Mouse (Mus musculus): ENCODE data around the gene Map3k4. TPM values are rescaled to one million over a fixed set of nuclear protein-coding genes. Genes with fewer than 3 reads are reported as not detected.

The Map3k4 gene
- total and polyA plus RNA-seq, 3 experiments = 12.7 to 22.6 (median 20.9) TPM

DNA sequence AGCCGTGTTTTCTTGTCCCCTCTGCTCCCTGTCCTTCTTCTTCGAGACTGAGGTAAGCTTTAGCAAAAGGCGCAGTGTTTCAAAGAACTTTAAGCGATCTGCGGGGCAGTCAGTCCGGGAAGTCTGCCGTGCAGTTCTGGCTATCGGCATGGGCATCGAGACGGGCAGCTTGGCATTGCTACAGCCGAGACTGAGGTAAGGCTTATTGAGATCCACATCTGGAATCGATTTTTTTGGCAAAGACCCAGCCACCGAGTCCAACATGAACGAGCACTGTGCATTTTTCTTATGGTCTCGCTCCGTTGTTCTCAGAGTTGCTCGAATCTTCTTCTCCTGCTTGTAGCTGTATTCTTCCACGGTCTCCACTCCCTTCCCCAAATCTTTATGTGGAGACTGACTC, 46.8 kb downstream of the Map3k4 start:
- H3K4me3 ChIP-seq (replicated peaks in 1 of 3; ENCODE audit: low read depth in 2 of 3, low read length in 2 of 3, poor library complexity in 1 of 3) = no peak overlapping the region
- dilution Hi-C loops (cut with MboI; ENCODE audit: extremely low pct_ligation_motif_present, extremely low pct_unique_long_range_greater_than_20kb, low sequenced_read_pairs) = no loop called here
- no peak overlapping the region for H3K27ac ChIP-seq (ENCODE audit: insufficient read depth, low read depth)
- H3K4me1 ChIP-seq (ENCODE audit: control insufficient read depth in 1 of 2, insufficient read depth in 2 of 2) = peaks cover 16 to 29% of the 10 kb centered on the region in 2 experiments
- H3K4me2 ChIP-seq (ENCODE audit: insufficient read depth, low read depth, poor library complexity, severe bottlenecking) = no peak overlapping the region
- no peaks in the 10 kb centered on the region for H3K9me3 ChIP-seq (replicated peaks; ENCODE audit: low read length)
- no peak for DNase-seq (ENCODE audit: extremely low read depth)
- no peaks in the 10 kb centered on the region for H3K27me3 ChIP-seq (replicated peaks)
- no peaks in the 10 kb centered on the region for H3K79me2 ChIP-seq (replicated peaks; ENCODE audit: control insufficient read depth, extremely low read depth, insufficient read depth, poor library complexity, severe bottlenecking)
- H3K9ac ChIP-seq (ENCODE audit: insufficient read depth, low read depth) = no peak overlapping the region
- in situ Hi-C loops (cut with MboI; ENCODE audit: low pct_ligation_motif_present, low pct_unique_long_range_greater_than_20kb, low sequenced_read_pairs) = no loop called here
- TF ChIP-seq ELF1 (IDR thresholded peaks at IDR 0.05; ENCODE audit: low read depth, low read length) = no peak
- TF ChIP-seq MXI1 (IDR thresholded peaks at IDR 0.05; ENCODE audit: low read depth, low read length) = no peak
- TF ChIP-seq JUND (conservative IDR thresholded peaks at IDR 0.05; ENCODE audit: low read depth, low read length) = no peak
- no peak for TF ChIP-seq USF1 (IDR thresholded peaks at IDR 0.05; ENCODE audit: low read depth, low read length)
- no peak for TF ChIP-seq RCOR1 (conservative IDR thresholded peaks at IDR 0.05; ENCODE audit: low read depth, low read length)
- TF ChIP-seq CTCF (conservative IDR thresholded peaks at IDR 0.05 in 1 of 2, IDR thresholded peaks at IDR 0.05 in 1 of 2; ENCODE audit: low read depth in 2 of 2, low read length in 2 of 2) = no peak
- no peak for TF ChIP-seq POLR2AphosphoS2 (IDR thresholded peaks at IDR 0.05; ENCODE audit: low read depth, low read length)
- no peak for TF ChIP-seq UBTF (IDR thresholded peaks at IDR 0.05; ENCODE audit: low read depth, low read length)
- no peak for TF ChIP-seq CHD2 (IDR thresholded peaks at IDR 0.05; ENCODE audit: low read length)
- TF ChIP-seq PAX5 (IDR thresholded peaks at IDR 0.05; ENCODE audit: low read length) = no peak
- TF ChIP-seq ZC3H11A (IDR thresholded peaks at IDR 0.05; ENCODE audit: low read depth, low read length) = no peak
- no peak for TF ChIP-seq ZKSCAN1 (IDR thresholded peaks at IDR 0.05; ENCODE audit: borderline replicate concordance, low read depth, low read length)
- no peak for TF ChIP-seq MAX (IDR thresholded peaks at IDR 0.05; ENCODE audit: low read length)
- TF ChIP-seq MEF2A (IDR thresholded peaks at IDR 0.05; ENCODE audit: borderline replicate concordance, low read depth, low read length) = no peak
- no peak for TF ChIP-seq MYC (IDR thresholded peaks at IDR 0.05; ENCODE audit: low read depth, low read length)
- no peak for TF ChIP-seq NELFE (IDR thresholded peaks at IDR 0.05; ENCODE audit: low read depth, low read length)
- no peak for TF ChIP-seq TBP (conservative IDR thresholded peaks at IDR 0.05; ENCODE audit: low read depth, low read length)
- H3K36me3 ChIP-seq (replicated peaks in 1 of 2; ENCODE audit: control insufficient read depth in 1 of 2, insufficient read depth in 1 of 2, low read length in 1 of 2) = peaks cover 26 to 79% of the 10 kb centered on the region in 2 experiments

DNA sequence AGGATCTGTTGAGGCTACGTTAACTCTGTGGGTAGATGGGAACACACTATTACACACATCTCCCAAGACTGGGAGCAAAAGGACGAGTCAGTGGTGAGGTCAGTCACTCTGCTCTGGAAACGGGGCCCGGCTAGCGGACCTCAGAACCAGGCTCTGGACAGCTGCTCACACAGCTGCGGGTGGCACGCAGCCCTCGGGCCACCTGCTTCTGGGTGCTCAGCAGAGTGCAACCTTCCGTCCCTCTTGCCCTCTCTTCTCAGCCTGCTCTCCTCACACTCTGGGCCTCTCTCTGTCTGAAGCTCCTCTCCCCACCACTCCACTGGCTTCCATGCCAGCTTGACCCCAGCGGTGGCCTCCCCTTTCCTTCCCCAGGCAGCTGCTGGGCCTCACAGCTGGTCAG, 50.1 kb downstream of the Map3k4 start:
- Histone ChIP-seq H3K27me3 (replicated peaks) (no peaks in the 10 kb centered on the region), H3K36me3 (replicated peaks in 1 of 2; ENCODE audit: control insufficient read depth in 1 of 2, insufficient read depth in 1 of 2, low read length in 1 of 2) (peaks cover 21 to 69% of the 10 kb centered on the region in 2 experiments), H3K9me3 (replicated peaks; ENCODE audit: low read length) (no peaks in the 10 kb centered on the region), H3K4me3 (replicated peaks in 1 of 3; ENCODE audit: low read depth in 2 of 3, low read length in 2 of 3, poor library complexity in 1 of 3) (no peak overlapping the region), H3K27ac (ENCODE audit: insufficient read depth, low read depth) (no peak overlapping the region; the same call in 1 of the 2 replicates), H3K4me2 (ENCODE audit: insufficient read depth, low read depth, poor library complexity, severe bottlenecking) (no peak overlapping the region), H3K4me1 (ENCODE audit: control insufficient read depth in 1 of 2, insufficient read depth in 2 of 2) (peaks cover 20 to 43% of the 10 kb centered on the region in 2 experiments), H3K9ac (ENCODE audit: insufficient read depth, low read depth) (no peak overlapping the region), H3K79me2 (replicated peaks; ENCODE audit: control insufficient read depth, extremely low read depth, insufficient read depth, poor library complexity, severe bottlenecking) (no peaks in the 10 kb centered on the region)
- in situ Hi-C loops (cut with MboI; ENCODE audit: low pct_ligation_motif_present, low pct_unique_long_range_greater_than_20kb, low sequenced_read_pairs) = no loop called here
- TF ChIP-seq EP300 (IDR thresholded peaks at IDR 0.05; ENCODE audit: low read length) (no peak), TCF12 (IDR thresholded peaks at IDR 0.05; ENCODE audit: low read depth, low read length) (peak; percentile 67; the same call in 1 of the 2 replicates)
- DNase-seq (ENCODE audit: extremely low read depth) = no peak
- dilution Hi-C loops (cut with MboI; ENCODE audit: extremely low pct_ligation_motif_present, extremely low pct_unique_long_range_greater_than_20kb, low sequenced_read_pairs) = no loop called here
